In the genomic region with DNA sequence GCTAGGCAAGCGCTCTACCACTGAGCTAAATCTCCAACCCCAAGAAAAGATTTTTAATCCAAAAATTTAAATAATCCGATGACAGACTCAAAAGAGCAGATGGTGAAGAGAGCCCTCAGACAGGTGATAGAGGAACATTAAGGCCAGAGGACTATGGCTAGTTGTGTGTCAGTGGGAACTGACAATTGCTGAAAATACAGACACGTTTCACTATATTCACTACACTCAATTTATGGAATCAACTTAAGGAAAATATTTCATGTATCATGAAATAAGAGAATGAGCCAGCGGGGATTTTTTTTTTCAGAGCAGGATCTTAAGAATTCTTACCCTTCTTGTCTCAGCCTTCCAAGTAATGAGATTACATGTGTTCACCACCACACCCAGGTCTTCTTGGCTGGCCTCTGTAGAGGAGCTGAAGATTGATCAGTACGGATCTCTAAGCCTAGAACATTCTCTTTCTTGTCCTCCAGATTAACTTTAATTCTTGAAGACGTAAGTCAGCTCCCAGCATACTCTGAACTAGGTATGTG, we compare ENCODE assay signal across 8 mouse cellular contexts. TPM values are rescaled to one million over a fixed set of nuclear protein-coding genes. Genes with fewer than 3 reads are reported as not detected.
A peak's percentile ranks its signal among the peaks of the same experiment; 100 is the strongest.
DNase-seq lines count a peak whose midpoint lies in the region; ATAC-seq and TF ChIP-seq lines count a peak whose summit lies in the region.

No protein-coding gene starts in this region.

- H3K27ac ChIP-seq in layer of hippocampus, adult 2 months: peak overlapping the region; percentile 98
- H3K27ac ChIP-seq in intestine, embryonic 15.5 days: peak overlapping the region; percentile 100
- peak overlapping the region; percentile 100 for H3K27ac ChIP-seq in neural tube, embryonic 13.5 days (replicated peaks)

- DNase-seq in layer of hippocampus, adult 2 months (ENCODE audit: low spot score in 2 of 2): no peak
- no peak for DNase-seq in layer of hippocampus, postnatal 10 days (ENCODE audit: low spot score in 2 of 2)
- DNase-seq in c-Kit-positive CD71-positive TER-119-positive erythroid progenitor cells, embryonic 14.5 days (ENCODE audit: low spot score): peak; percentile 56
- DNase-seq in cerebellum, adult 9-10 months: no peak
- no peak for DNase-seq in thymus, postnatal 14 days
- DNase-seq in right cerebral cortex, postnatal 4 days: no peak

- no peaks in the 10 kb centered on the region for H3K36me3 ChIP-seq in intestine, embryonic 15.5 days
- 0 out of 2 replicates have a peak, but pooled peaks cover 2% of the 10 kb centered on the region for H3K36me3 ChIP-seq in neural tube, embryonic 13.5 days

- peaks cover 11% of the 10 kb centered on the region for H3K4me1 ChIP-seq in intestine, embryonic 15.5 days (replicated peaks)
- H3K4me1 ChIP-seq in neural tube, embryonic 13.5 days (replicated peaks): peaks cover 45% of the 10 kb centered on the region

- peak overlapping the region; percentile 97 for H3K4me3 ChIP-seq in layer of hippocampus, adult 2 months
- H3K4me3 ChIP-seq in intestine, embryonic 15.5 days (replicated peaks): peak overlapping the region; percentile 92
- peak overlapping the region; percentile 97 for H3K4me3 ChIP-seq in neural tube, embryonic 13.5 days

- no peaks in the 10 kb centered on the region for H3K27me3 ChIP-seq in intestine, embryonic 15.5 days (replicated peaks)
- no peaks in the 10 kb centered on the region for H3K27me3 ChIP-seq in neural tube, embryonic 13.5 days

- H3K4me2 ChIP-seq in intestine, embryonic 15.5 days (replicated peaks): peak overlapping the region; percentile 56
- peak overlapping the region; percentile 72 for H3K4me2 ChIP-seq in neural tube, embryonic 13.5 days

- WGBS in intestine, embryonic 15.5 days: 34% methylated on average over 6 of the region's 6 CpGs
- WGBS in neural tube, embryonic 13.5 days: 57% methylated on average over 6 of the region's 6 CpGs

- H3K9me3 ChIP-seq in intestine, embryonic 15.5 days: no peaks in the 10 kb centered on the region
- H3K9me3 ChIP-seq in neural tube, embryonic 13.5 days: no peaks in the 10 kb centered on the region

- peak overlapping the region; percentile 98 for H3K9ac ChIP-seq in intestine, embryonic 15.5 days
- H3K9ac ChIP-seq in neural tube, embryonic 13.5 days: peak overlapping the region; percentile 97

- ATAC-seq in intestine, embryonic 15.5 days: no peak
- no peak for ATAC-seq in neural tube, embryonic 13.5 days (ENCODE audit: low read depth)

- TF ChIP-seq CTCF in layer of hippocampus, adult 2 months (conservative IDR thresholded peaks at IDR 0.05): no peak

RNA-seq across cellular contexts. Expression of a gene that starts 0.7 kb away (rescaled TPM):
- total RNA-seq in layer of hippocampus, adult 2 months (2021): 100 to 1,000 TPM; 103 to 121 TPM
- total RNA-seq in layer of hippocampus, postnatal 10 days (2021): 100 to 1,000 TPM; 112 to 126 TPM
- 68.1 and 70.5 TPM in 2 replicates for polyA plus RNA-seq in intestine, embryonic 15.5 days (2015; fragmentation: Nextera tagmentation; extraction: Ambion mirVana)
- polyA plus RNA-seq in neural tube, embryonic 13.5 days (2015; fragmentation: Nextera tagmentation; extraction: Ambion mirVana): 87.7 and 101 TPM in 2 replicates

RNA-seq across cellular contexts. Expression of a gene that starts 35.8 kb away (rescaled TPM):
- 100 to 1,000 TPM in 1 of 2 experiments, 10 to 100 TPM in 1; 99.2 to 112 TPM for total RNA-seq in layer of hippocampus, adult 2 months (2021)
- 100 to 1,000 TPM in 1 of 2 experiments, 10 to 100 TPM in 1; 88.7 to 112 TPM for total RNA-seq in layer of hippocampus, postnatal 10 days (2021)
- polyA plus RNA-seq in intestine, embryonic 15.5 days (2015; fragmentation: Nextera tagmentation; extraction: Ambion mirVana): 83.2 and 85.6 TPM in 2 replicates
- polyA plus RNA-seq in neural tube, embryonic 13.5 days (2015; fragmentation: Nextera tagmentation; extraction: Ambion mirVana): 95.9 and 104 TPM in 2 replicates
